Mouse (Mus musculus) brain, embryonic 18.5 days (tissue): ENCODE results near the gene Fam222b.
A peak's percentile ranks its signal among the peaks of the same experiment; 100 is the strongest.
"Not testable (repeated sequence)": the region's sequence is repeated elsewhere in the genome, so short reads cannot be mapped to it uniquely, and the experiment has no call there.

Source experiments
- DNase-seq: peaks from one replicate; pipeline ENCODE4 v3.0.0-alpha.2; 2012; ENCODE audit warnings: low read depth, low spot score

Gene Fam222b

DNA sequence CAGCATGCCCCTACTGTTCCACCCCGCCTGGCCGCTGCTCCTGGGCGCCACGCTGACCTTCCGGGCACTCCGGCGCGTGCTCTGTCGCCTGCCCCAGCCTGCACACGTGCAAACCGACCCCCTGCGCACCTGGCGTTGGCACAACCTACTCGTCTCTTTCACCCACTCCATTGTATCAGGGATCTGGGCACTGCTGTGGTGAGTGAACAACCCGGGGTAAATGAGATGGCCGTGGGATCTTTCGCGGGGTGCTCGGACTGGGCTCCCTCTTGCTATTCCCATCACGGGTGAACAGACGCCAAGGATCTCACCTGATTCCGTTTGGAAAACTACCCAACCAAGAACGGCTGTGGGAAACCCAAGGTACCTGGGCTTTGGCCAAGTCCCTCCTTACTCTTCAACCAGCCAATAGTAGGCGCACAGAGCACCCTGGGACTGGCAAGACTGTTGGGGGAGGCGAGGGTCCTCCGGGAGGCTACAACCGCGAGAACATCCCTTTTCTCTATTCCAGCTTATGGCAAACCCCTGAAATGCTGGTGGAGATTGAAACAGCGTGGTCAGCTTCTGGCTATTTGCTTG, 84.5 kb downstream of the Fam222b start:
- no peak for DNase-seq

DNA sequence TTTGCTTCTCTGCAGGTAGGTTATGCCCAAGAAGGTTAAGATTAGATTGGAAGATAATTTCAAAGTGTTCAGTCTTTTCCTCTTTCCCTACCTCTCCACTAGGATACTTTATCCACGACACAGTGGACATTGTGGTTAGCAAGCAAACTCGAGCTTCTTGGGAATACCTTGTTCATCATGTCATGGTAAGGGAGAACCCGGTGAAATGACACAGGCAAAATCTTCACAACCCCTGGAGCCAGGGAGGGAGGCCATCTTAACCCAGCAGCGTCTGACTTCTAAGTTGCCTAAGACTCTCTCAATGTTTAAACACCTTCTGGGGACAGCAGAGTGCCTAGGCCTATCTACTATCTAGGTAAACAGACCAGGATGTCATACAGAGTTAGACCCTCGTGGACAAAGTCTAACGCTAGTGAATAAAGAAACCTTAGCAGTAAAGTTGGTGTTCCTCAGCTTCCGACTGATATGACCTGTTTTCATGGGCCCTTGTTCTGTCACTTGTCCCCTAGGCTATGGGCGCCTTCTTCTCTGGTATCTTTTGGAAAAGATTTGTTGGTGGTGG, 85.1 kb downstream of the Fam222b start:
- DNase-seq, result no peak

DNA sequence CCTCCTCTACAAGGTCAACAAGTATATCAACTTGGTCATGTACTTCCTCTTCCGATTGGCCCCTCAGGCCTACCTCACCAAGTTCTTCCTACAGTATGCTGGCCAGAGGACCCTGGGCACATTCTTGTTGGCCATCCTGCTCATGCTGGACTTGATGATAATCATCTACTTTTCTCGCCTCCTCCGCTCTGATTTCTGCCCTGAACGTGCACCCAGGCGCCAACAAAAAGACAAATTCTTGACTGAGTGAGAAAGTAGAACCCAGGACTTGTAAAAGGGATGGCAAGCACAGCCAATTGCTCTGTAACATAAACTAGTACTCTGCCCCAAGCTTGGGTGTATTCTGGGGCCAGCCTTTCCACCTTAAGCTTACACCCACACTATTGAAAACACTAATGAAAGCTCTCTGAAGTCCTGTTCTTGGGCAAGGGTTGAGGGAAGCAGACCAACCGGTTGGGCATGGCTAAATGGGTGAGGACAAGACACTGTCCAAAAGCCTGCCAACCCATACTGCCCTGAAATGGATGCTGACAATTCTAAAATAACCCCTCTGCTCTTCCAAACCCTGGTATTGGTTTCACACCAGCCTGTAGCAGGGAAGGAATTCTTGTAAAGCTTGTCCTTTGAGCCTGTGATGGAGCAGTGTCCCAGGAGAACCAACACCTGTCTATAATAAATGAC, 85.8 kb downstream of the Fam222b start:
- DNase-seq, result no peak

DNA sequence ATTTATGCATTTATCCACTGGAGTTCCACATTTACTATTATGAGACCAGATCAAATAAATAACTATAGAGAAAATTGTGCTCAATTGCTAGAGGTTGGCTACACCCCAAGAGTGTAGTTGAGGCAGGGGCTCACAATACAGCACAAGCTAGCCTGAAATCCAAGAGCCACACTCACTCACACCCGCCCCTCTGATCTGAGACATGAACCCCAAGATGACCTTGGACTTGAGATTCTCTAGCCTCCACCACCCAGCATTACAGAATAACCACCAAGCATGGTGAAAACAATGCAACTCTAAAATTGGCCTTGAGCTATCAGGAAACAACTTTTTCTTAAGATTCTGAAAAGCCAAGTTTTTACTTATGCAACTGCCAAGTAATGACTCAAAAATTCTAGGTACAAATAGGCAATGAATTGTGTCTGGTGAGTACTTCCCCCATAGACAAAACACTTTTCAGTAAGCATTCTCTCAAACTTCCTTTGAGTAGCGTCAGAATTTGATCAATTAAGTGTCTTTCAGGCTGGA, 87.4 kb downstream of the Fam222b start:
- no peak for DNase-seq

DNA sequence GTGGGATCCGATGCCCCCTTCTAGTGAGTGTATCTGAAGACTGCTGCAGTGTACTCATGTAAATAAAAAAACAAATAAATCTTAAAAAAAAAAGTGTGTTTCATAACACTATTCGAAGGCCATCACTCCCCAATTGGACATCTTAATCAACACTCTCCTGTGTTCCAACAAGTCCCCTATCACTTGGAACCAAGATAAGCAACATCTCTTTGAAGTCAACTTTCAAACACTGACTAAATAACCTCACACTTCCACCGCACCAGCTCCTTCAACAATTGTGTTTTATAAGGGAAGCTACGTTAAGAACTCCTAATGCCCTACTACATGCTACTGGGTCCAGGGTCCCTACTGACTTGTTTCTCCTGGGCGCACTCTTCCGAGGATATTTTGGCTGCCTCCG, 88.0 kb downstream of the Fam222b start:
- DNase-seq, result no peak

DNA sequence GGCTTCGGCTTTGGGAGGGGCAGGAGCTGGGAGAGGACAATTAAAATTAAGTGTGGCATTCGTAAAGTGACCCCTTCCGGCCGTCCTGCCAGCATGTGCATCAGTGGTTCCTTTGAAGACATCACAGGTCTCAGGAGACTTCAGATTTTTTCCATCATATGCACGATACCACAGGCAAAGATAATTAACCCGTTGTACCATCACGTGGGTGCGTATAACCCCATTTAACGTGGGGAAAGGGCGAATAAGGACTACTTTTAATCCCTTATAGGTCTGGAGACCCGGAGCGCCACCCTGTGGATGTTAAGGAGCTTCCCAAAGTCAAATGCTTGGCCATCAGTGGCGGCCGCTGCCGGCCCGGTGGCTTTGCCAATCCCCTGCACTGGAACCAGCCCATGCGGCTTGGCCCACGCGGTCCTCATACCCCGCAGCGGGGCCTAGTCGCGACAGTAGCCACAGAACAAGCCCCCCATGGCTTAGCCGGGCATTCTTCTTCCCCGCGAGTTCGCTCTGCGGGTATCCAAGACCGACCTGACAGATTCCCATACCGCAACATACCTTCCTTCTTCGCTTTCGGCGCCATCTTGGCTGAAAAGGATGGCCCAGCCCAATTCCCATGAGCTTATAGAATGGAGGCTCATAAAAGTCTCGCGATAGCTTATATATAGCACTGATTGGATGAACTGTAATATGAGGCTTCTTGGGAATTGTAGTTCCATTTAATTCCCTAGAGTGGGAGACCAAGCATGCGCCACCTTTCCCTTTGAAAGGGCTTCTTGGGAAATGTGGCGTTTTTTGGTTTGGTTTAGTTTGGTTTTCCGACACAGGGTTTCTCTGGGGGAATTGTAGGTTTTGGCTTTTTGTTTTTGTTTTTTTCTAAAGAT, 88.7 kb downstream of the Fam222b start, which contains the start of gene Rpl23a:
Gene Rpl23a (minus strand): TSS at position 624 of the 884 bp plus-strand sequence.
- peak; percentile 94 for DNase-seq

DNA sequence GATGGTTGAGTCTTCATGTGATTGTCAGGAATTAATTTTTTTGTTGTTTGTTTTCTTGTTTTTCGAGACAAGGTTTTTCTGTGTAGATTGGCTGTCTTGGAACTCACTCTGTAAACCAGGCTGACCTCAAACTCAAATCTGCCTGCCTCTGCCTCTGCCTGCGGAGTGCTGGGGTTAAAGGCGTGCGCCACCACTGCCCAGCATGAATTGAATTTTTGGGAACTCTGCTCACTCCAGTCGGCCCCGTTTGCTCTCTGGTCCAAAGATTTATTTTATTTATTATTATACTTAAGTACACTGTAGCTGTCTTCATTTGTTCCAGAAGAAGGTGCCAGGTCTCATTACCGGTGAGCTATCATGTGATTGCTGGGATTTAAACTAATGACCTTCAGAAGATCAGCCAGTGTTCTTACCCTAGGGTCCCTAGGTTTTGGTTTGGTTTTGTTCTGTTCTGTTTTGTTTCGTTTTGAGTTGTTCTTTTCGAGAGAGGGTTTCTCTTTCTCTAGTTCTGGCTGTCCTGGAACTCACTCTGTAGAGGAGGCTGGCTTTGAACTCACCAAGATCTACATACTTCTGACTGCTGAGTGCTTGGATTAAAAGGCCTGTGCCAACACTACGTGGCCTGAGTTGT, 89.5 kb downstream of the Fam222b start:
- DNase-seq, result no peak

DNA sequence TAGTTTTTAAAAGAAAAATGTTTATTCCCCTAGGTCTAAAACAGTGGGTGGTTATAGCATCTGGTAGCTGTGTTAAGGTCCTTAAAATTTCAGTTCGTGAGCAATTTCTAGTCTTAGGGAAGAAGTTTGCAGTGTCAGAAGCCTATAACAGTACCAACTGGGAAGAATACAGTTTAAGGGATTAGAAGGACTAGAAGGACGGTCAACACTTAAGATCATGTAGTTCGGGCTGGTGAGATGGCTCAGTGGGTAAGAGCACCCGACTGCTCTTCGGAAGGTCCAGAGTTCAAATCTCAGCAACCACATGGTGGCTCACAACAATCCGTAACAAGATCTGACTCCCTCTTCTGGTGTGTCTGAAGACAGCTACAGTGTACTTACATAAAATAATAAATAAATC, 90.2 kb downstream of the Fam222b start:
- not testable (repeated sequence) for DNase-seq

DNA sequence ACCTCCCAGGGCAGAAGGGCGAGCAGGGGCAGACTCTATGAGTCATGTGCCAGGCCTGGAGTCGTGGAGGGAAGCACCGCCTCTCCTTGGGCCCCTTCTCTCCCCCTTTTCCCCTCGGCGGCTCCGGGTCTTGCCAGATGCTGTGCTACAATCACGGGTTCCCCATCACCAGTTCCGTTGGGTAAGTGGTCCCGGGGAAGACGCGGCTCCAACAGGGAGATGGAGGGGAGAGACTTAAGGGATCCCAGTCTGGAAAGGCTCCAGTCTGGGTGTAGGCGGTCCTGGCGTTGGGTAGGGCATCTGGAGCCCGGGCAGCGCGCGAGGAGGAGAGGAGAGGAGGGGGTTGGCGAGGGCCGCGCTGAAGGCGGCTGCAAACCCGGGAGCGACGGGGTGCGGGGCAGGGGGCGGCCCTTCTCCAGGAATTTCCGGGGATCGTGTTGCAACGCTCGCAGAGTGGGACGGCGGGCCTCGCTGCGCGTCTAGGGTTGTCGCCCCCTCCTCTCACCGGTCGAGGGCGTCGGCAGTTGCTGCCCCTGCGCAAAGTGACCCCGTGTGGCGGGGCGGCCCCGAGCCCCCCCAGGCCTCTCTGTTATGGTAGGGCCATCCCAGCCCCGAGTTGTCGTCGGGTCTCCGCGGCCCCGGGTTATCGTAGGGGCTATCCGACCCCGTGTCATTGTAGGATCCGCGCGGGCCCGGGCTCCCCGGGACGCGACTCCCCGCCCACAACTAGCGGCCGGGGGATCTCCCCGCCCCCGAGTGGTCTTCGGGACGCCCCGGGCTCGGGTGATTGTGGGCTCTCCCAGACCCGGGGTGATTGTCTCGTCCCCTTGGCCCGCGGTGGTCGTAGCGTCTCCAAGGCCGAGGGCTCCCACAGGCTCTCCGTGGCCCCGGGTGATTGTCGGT, 94.1 kb downstream of the Fam222b start, which contains the start of gene Rab34:
Gene Rab34 (plus strand): TSS at position 100 of the 903 bp plus-strand sequence.
- DNase-seq, result no peak

DNA sequence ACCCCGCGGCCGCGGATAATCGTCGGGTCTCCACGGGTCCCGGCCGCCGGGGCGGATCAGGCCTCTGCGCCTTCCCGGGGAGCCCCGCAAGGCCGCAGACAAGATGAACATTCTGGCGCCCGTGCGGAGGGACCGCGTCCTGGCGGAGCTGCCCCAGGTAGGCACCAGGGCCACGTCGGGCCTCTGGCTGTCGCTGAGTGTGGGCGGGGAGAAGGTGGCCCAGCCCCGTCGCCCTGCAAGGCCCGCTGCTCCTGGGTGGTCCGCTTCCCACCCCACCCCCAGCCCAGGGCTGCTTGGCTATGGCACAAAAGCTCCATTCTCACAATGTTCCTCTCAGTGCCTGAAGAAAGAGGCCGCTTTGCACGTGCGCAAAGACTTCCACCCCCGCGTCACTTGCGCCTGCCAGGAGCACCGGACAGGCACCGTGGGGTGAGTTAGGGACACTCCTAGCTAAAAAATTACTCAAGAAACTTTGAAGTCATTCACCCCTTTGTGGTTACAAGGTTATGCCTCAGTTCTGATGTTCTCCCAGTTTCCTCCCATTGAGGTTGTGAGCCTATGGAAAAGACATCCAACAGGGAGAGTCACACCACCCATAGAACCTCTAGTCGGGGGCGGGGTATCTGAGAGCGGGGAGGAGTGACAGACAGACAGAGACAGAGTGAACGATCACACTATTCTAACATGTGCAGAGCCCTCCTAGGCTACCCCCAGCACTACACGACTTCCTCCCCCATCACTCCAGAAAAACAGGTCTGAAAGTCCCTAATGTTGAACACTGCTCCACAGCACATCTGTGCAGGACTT, 95.0 kb downstream of the Fam222b start:
- DNase-seq, result no peak

DNA sequence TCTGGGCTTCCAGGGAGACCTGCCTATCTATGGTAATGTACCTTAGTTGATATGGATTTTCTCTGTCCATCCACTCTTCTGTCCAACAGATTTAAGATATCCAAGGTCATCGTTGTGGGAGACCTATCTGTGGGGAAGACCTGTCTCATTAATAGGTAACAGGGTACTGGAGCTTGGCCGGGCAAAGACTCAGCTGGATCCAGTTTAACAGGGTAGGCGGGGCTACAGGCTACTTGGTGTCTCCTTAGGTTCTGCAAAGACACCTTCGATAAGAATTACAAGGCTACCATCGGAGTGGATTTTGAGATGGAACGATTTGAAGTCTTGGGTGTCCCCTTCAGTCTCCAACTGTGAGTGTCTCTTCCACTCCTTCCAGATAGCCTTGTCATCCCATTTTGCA, 95.6 kb downstream of the Fam222b start:
- no peak for DNase-seq

DNA sequence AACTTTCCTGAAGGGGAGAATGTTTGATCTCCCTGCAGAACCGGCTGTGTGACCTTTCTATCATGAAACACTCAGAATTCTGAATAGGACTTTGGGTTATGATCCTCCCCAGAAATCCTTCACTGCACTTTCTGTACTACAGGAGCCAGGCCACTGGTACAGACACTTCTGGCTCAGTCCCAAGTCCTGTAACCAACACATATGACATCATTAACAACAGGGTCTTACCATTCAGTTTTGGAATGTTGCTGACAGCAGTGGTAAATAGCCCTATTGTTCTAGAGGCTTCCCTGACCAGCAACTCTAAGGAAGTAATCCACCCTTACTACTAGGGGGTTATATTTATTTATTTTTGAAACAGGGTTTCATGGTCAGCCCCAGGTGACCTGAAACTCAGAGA, 98.7 kb downstream of the Fam222b start, which contains the start of gene Proca1:
Gene Proca1 (plus strand): TSS at position 280 of the 400 bp plus-strand sequence.
- DNase-seq, result no peak

DNA sequence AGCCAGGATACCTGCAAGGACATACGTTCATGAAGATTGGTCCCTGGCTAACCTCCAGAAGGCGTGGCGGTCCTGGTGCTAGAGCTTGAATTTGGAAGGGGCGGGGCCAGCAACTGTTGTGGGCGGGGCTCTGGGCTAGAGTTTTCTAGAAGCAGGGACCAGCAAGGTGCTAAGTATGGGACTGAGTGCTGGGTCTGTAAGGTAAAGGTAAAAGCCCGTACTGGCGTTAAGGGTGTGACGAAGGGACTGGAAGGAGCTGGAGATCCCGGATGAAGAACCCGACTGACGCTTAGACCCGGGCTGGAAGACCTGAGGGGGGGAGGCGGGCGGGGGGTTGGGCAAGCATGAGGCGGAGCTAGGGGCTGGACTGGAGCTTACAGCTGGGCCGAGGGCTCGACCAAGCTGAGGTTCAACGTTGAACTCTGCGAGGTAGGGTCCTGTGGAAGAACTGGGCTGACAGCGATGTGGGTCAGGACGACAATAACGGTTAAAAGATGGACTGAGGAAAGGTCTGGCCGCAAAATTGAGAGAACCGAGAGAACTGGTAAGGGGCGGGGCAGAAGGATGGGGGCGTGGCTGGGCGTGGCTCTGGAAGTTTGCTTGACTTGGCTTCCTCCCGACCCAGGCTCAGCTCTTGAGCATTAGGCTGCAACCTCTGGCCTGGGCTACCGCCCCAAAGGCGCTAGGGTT, 100.1 kb downstream of the Fam222b start:
- no peak for DNase-seq

DNA sequence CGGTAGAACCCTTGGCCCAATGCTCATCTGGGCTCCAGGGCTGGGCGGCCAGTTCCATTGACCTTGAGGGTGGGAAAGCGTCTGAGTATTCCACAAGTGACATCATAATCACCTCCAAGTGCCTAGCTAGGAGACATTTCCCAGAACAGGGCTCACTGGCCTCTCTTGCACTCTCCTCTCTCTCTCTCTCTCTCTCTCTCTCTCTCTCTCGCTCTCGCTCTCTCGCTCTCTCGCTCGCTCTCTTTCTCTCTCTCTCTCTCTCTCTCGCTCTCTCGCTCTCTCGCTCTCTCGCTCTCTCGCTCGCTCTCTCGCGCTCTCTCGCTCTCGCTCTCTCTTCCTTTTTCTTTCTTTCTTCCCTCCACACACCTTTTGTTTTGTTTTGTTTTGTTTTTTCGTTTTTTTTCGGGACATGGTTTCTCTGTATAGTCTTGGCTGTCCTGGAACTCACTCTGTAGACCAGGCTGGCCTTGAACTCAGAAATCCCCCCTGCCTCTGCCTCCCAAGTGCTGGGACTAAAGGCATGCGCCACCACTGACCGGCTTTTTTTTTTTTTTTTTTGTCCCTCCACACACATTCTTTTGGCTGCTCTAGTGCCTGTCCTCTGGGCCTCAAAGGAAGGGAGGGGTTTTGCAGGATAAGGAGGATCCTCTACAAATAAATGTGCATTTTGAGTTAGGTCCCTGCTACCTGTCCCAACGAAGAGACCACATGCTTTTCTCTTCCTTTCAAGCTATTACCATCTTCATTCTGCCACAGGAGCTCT, 100.8 kb downstream of the Fam222b start:
- DNase-seq, result no peak

DNA sequence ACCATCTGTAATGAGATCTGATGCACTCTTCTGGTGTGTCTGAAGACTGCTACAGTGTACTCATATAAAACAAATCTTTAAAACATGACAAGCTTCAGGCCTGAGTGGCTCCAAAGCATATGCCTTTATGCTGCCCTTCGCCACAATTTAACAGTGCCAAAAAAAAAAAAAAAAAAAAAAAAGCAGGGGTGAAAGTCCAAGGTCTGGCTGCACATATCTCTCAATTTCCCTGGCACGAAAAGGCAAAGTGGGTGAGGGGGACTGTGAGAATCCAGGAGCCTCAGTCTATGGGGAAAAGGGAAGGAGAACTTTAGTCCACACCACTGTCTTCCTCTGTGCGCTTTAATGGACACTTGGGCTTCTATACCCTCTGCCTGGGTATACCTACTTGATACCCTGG, 107.9 kb downstream of the Fam222b start:
- DNase-seq, result no peak

DNA sequence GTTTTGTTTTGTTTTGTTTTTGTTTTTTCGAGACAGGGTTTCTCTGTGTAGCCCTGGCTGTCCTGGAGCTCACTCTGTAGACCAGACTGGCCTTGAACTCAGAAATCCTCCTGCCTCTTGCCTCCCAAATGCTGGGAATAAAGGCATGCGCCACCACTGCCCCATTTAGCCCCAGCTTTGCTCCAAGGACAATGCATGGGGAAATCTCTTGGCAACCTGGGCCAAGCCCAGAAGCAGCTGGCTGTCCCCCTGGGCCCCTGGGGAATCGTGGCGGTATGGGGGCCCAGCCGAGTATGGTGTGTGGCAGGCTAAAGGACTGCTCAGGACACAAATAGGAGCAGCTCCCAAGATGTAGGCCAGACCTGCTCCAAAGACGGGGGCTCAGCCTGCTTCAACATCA, 109.8 kb downstream of the Fam222b start:
- DNase-seq, result no peak

DNA sequence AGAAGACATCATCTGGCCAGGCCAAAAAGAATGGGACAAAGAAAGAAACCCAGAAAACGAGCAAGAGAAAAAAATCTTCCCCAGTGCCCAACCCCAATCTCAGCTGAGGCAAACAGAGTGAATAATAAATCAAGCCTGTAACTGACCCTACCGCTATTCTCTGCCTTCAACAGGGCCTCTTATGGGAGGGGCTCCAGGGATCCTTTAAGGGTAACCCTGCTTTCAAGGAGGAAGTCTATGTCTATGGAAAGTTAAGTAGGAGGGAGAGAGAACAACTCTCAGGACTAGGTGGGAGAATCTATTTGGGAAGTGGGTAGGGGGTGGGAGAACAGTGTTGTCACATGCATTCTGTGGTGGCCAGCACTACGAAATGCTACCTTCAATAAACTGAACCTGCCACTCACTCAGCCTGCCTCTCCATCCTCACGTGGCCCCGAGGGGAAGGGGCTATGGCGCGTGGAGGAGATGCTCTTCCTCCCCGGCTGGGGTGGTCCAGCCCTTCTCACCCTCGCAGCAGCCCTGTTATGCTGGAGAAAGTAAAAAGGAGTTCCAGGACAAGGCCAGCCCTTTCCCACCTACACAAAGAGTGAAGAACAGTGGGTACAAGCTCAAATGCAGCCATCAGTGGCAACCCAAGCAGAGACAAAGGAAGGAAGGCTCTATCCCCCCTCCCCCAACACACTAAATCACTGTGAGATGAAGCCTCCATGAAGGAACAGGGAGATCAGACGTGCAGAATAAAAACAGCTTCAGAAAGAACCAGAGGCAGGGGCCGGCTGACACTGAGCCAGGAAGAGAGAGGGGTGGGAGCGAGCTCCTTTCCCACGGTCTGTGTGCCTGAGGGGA, 111.1 kb downstream of the Fam222b start:
- no peak for DNase-seq
